Mouse (Mus musculus) macrophage (primary cell): ENCODE results near the gene Lefty2. TPM values are rescaled to one million over a fixed set of nuclear protein-coding genes. Genes with fewer than 3 reads are reported as not detected.
A peak's percentile ranks its signal among the peaks of the same experiment; 100 is the strongest.

Experiments used
- H3K27ac ChIP-seq: fragments of 350-480 bp; formaldehyde crosslinking; 2 replicates; pipeline ENCODE4 v1.9.0; 2021
- H3K36me3 ChIP-seq: fragments of 350-480 bp; formaldehyde crosslinking; 2 replicates; pipeline ENCODE4 v1.9.0; 2021; ENCODE audit errors: inconsistent target
- H3K4me3 ChIP-seq: fragments of 350-480 bp; formaldehyde crosslinking; 2 replicates; pipeline ENCODE4 v1.9.0; 2021; ENCODE audit errors: inconsistent target
- H3K79me2 ChIP-seq: fragments of 350-480 bp; formaldehyde crosslinking; 2 replicates; pipeline ENCODE4 v1.9.0; 2021; ENCODE audit errors: inconsistent target
- WGBS: methylation state at CpG from one replicate; pipeline ENCODE4 v1.1.7; 2026; ENCODE audit warnings: inconsistent platforms; ENCODE audit not compliant: missing documents; 5-methylcytosine and 5-hydroxymethylcytosine counted together
- polyA plus RNA-seq: library from polyadenylated mRNA; stranded (reverse); fragments of 250-400 nt; gene quantifications from 3 replicates; pipeline ENCODE4 v1.2.4, GENCODE M21; 2018; ENCODE audit warnings: inconsistent platforms
- total RNA-seq, 78 experiments: library from RNA; depleted of rRNA; stranded (reverse); fragments of 250-400 nt; gene quantifications; 1 replicate in 9 of 78; 2 replicates in 24 of 78; 3 replicates in 43 of 78; 4 replicates in 2 of 78; pipeline ENCODE4 v1.2.4; 2018; ENCODE audit warnings: inconsistent platforms in 56 of 78

Lefty2 gene
- not detected for total RNA-seq (2018; cell fraction: chromatin; rRNA removed)
- not detected for total RNA-seq (2018; cell fraction: cytosol; rRNA removed)
- total RNA-seq (2018; cell fraction: nucleus; rRNA removed) = not detected
- polyA plus RNA-seq = not detected in 3 replicates

DNA sequence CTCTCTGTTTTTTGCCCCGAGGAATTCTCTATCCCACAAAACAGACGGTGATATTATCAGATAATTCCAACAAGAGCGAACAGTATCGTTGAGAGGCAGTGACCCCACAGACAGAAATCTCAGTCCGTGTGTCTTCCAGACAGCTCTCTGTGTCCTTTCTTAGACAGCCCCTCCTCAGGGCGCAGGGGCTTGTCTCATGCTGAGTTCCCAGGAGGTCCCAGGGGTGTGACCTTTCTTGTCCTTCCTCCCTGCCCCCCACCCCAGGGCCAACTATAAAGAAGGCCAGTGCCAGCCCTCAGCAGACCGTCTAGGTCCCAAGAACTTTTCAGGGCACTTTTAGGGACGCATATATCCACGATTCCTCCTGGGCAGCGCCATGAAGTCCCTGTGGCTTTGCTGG is at the start of gene Lefty2:
Gene Lefty2, plus strand, starts transcription at position 301 of the 400 bp plus-strand sequence.
- WGBS = 96% methylated on average over 10 of the region's 10 CpGs
- Histone ChIP-seq H3K36me3 (no peaks in the 10 kb centered on the region), H3K4me3 (no peak within 1 kb of the TSS)

GRCm38 (mm10) chr1:180848114-180848510 is 44.8 kb upstream of the Lefty2 start:
- H3K79me2 ChIP-seq = peaks cover 21% of the 10 kb centered on the region
- peak overlapping the region; percentile 28 for H3K4me3 ChIP-seq
- no peaks in the 10 kb centered on the region for H3K36me3 ChIP-seq
- H3K27ac ChIP-seq = peak overlapping the region; percentile 98
- under 1% methylated on average over 9 of the region's 9 CpGs for WGBS

More for the DNA sequence above, at the start of gene Lefty2:
- H3K79me2 ChIP-seq = no peaks in the 10 kb centered on the region
- no peak within 1 kb of the TSS for H3K27ac ChIP-seq

- peak overlapping the region; percentile 98 for H3K27ac ChIP-seq
- no peaks in the 10 kb centered on the region for H3K36me3 ChIP-seq
- peaks cover 27% of the 10 kb centered on the region for H3K79me2 ChIP-seq
- peak overlapping the region; percentile 28 for H3K4me3 ChIP-seq
- WGBS = 1% methylated on average over 11 of the region's 11 CpGs
These were observed 44.2 kb upstream of the Lefty2 start for GRCm38 (mm10) chr1:180848511-180849241.

- WGBS = 31% methylated on average over 11 of the region's 11 CpGs
- H3K79me2 ChIP-seq = peaks cover 38% of the 10 kb centered on the region
- H3K36me3 ChIP-seq = no peaks in the 10 kb centered on the region
- peak overlapping the region; percentile 98 for H3K27ac ChIP-seq
- H3K4me3 ChIP-seq = peak overlapping the region; percentile 15; the same call in 1 of the 2 replicates
These were observed 43.1 kb upstream of the Lefty2 start for GRCm38 (mm10) chr1:180849701-180850301.

- Histone ChIP-seq H3K4me3 (peak within 1 kb of the TSS; percentile 90), H3K36me3 (peaks cover 3% of the 10 kb centered on the region; the same call in 1 of the 2 replicates), H3K79me2 (peaks cover 46% of the 10 kb centered on the region), H3K27ac (peak within 1 kb of the TSS; percentile 98)
- 1% methylated on average over 77 of the region's 77 CpGs for WGBS
These were observed 42.3 kb upstream of the Lefty2 start, which contains the start of gene Sde2 for GRCm38 (mm10) chr1:180850316-180851270. Gene Sde2 (plus strand): TSS chr1:180851127.

DNA sequence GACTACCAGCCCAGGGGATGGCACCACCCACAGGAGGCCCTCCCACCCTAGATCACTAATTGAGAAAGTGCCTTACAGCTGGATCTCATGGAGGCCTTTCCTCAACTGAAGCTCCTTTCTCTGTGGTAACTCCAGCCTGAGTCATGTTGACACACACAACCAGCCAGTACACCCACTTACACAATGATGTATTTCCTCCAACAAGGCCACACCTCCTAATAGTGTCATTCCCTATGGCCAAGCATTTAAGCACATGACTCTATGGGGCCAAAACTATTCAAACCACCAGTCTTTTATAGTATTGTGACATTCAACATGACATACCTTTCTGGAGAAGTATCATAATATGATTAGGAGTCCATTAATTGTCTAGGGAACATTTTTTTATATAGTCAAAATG is 34.1 kb upstream of the Lefty2 start:
- H3K27ac ChIP-seq = no peak overlapping the region
- no peak overlapping the region for H3K4me3 ChIP-seq
- H3K79me2 ChIP-seq = peaks cover 39% of the 10 kb centered on the region
- H3K36me3 ChIP-seq = peaks cover 71% of the 10 kb centered on the region

DNA sequence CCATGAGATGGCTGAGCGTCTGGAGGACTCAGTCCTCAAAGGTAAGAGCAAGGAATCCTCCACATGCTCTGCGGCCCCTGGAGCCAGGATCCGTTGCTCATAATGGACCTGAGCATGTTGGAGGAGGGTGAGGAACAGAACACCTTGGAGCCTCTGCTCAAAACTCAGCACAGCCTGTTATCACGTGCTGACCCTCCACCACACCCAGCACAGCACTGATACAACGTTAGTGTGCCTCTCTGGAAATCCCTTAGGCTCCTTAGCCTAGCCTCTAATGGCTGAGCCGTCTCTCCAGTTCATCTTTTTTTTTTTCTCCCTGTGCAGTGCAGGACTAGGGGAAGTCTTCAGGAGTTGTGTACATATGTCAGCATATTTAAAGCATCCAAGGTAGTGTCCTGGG is 32.9 kb upstream of the Lefty2 start:
- Histone ChIP-seq H3K27ac (no peak overlapping the region), H3K79me2 (peaks cover 39% of the 10 kb centered on the region), H3K4me3 (no peak overlapping the region), H3K36me3 (peaks cover 82% of the 10 kb centered on the region)
- 90% methylated on average over 5 of the region's 6 CpGs for WGBS

- Histone ChIP-seq H3K79me2 (peaks cover 12% of the 10 kb centered on the region; the same call in 1 of the 2 replicates), H3K4me3 (no peak overlapping the region), H3K27ac (no peak overlapping the region), H3K36me3 (peaks cover 74% of the 10 kb centered on the region)
- 0% methylated on average over 1 of the region's 1 CpGs for WGBS
These were observed 29.3 kb upstream of the Lefty2 start for GRCm38 (mm10) chr1:180863606-180864005.

DNA sequence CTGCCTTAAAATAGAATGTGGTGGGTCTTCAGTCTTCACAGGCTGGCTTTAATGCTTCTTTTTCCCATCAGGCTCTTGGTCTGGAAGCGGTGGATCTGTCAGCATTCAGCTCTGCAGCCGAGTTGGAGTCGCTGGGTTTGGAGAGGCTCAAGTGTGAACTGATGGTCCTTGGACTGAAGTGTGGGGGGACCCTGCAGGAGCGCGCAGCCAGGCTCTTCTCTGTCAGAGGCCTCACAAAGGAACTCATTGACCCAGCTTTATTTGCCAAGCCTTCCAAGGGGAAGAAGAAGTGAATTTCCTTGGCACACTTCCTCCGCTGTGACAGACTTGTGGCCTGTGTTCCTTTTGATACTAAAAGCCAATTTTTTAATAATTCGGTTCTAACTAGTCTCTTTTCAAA is 26.9 kb upstream of the Lefty2 start:
- 93% methylated on average over 7 of the region's 7 CpGs for WGBS
- Histone ChIP-seq H3K79me2 (peaks cover 12% of the 10 kb centered on the region; the same call in 1 of the 2 replicates), H3K4me3 (no peak overlapping the region), H3K36me3 (peaks cover 56% of the 10 kb centered on the region), H3K27ac (no peak overlapping the region)

DNA sequence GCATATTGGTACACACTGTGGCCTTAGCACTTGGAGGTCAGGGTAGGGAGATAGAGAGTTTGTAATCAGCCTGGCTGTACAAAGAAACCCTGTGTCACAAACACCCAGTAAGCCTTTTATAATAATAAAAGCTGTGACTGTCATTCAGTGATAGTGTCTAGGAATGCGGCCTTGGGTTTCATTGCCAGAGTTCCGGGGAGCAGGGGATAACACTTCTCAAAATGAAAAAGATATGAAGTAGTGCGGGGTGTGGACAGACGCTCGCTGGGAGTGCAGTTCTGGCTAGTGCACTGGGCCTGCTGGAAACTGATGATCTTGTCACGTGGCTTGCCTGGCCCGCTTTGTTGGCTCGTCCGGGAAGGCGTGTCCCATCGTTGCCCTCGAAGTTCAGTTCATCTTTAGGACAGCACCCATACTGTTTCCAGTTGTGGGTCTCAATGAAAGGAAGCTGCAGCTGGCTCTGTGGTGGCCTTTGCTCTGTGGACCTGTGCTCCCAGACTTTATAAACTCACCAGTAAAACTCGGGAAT is 22.7 kb upstream of the Lefty2 start:
- no peaks in the 10 kb centered on the region for H3K79me2 ChIP-seq
- no peak overlapping the region for H3K27ac ChIP-seq
- H3K4me3 ChIP-seq = no peak overlapping the region
- 88% methylated on average over 13 of the region's 13 CpGs for WGBS
- H3K36me3 ChIP-seq = peaks cover 25% of the 10 kb centered on the region; the same call in 1 of the 2 replicates

DNA sequence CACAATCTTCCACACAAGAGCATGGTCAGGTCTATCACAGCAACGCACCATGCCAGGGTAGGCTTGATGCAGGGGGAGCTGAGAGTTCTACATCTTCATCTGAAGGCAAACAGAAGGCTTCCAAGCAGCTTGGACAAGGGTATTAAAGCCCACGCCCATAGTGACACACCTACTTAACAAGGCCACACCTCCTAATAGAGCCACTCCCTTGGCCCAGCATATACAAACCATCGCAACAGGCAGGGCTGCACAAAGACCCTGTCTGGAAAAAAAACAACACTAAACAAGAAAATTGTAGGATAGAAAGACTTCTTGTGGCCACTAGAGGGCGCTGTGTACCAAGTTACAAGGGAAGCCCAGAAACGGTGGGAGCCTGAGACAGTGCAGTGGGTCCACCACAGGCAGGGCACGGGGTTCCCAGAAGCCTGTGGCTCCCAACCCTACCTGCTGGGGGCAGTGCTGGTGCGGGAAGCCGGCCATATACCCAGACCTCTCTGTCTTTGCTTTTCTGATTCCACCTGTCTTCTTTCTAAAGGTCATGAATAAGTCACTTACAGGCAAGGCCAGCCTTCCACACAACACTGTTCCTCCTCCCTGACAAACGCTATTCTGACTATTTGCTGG is 18.9 kb upstream of the Lefty2 start:
- no peak overlapping the region for H3K4me3 ChIP-seq
- 32% methylated on average over 9 of the region's 9 CpGs for WGBS
- no peaks in the 10 kb centered on the region for H3K36me3 ChIP-seq
- no peak overlapping the region for H3K27ac ChIP-seq
- no peaks in the 10 kb centered on the region for H3K79me2 ChIP-seq

DNA sequence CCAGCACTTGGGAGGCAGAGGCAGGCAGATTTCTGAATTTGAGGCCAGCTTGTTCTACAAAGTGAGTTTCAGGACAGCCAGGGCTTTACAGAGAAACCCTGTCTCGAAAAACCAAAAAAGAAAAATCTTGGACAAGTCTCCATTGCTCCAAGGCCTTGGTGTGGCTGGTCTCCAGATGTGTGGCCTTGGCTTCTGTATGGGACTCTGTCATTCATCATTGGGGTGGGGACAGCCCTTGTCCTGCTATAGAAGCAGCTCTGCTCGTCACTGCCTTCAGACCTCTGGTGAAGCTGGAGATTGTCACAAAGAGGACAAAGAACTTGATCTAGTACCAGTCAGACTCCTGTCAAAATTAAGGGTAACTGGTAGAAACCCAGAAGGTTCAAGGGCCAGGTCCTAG is 18.3 kb upstream of the Lefty2 start:
- no peak overlapping the region for H3K27ac ChIP-seq
- no peak overlapping the region for H3K4me3 ChIP-seq
- no peaks in the 10 kb centered on the region for H3K79me2 ChIP-seq
- H3K36me3 ChIP-seq = no peaks in the 10 kb centered on the region
- 100% methylated on average over 2 of the region's 2 CpGs for WGBS

GRCm38 (mm10) chr1:180875126-180875525 is 17.8 kb upstream of the Lefty2 start:
- WGBS = 89% methylated on average over 9 of the region's 9 CpGs
- H3K27ac ChIP-seq = no peak overlapping the region
- H3K79me2 ChIP-seq = no peaks in the 10 kb centered on the region
- no peak overlapping the region for H3K4me3 ChIP-seq
- no peaks in the 10 kb centered on the region for H3K36me3 ChIP-seq

DNA sequence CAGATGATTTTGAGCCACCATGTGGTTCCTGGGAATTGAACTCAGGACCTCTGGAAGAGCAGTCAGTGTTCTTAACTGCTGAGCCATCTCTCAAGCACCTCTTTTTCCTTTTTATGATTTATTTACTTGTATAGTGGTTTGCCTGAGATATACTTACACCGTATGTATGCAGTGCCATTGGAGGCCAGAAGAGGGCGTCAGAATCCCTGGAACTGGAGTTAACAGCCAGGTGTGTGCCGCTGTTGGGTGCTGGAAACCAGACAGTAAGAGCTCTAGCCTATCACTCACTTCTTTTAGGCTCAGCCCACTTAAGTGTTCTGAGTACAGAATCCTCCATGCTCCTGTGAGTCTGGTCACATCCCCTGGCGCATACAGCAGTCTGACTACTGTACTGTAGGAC is 15.4 kb upstream of the Lefty2 start:
- WGBS = 82% methylated on average over 4 of the region's 4 CpGs
- H3K79me2 ChIP-seq = no peaks in the 10 kb centered on the region
- no peak overlapping the region for H3K4me3 ChIP-seq
- H3K27ac ChIP-seq = no peak overlapping the region
- H3K36me3 ChIP-seq = no peaks in the 10 kb centered on the region
